Mouse (Mus musculus) ZHBTc4 (cell line): ENCODE data around the gene Rap1gap.

Experiments
- DNase-seq: peaks from one replicate; pipeline ENCODE4 v3.0.0-alpha.2; 2011; ENCODE audit warnings: low read depth, low spot score

Rap1gap gene

GRCm38 (mm10) chr4:137744433-137744918 is 80.0 kb downstream of the Rap1gap start:
- DNase-seq, result peak; percentile 80

- no peak for DNase-seq
Measured at GRCm38 (mm10) chr4:137747091-137747490, 82.6 kb downstream of the Rap1gap start.

GRCm38 (mm10) chr4:137747590-137747989 is 83.1 kb downstream of the Rap1gap start:
- DNase-seq, result no peak

GRCm38 (mm10) chr4:137748726-137749125 is 84.2 kb downstream of the Rap1gap start:
- no peak for DNase-seq

DNA sequence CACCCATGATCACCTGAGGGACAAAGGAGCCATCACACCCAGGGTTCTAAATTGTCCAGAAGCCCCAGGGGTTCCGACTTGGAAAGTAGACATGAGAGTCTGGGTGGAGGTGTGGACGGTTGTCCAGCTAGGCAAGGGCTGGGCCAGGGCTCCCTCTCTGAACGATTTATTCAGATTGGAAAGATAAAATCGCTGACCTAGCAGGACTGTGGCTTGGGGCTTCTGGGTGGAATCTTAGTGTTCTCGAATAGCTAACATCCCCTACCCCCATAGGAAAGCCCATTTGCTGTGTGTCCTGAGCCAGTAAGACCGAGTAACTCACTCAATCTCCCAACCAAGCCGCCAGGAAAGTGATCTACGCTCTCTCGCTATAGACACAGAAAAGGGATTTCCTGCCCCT is 85.2 kb downstream of the Rap1gap start:
- DNase-seq, result no peak

- no peak for DNase-seq
Measured at GRCm38 (mm10) chr4:137750121-137750520, 85.6 kb downstream of the Rap1gap start.

GRCm38 (mm10) chr4:137751310-137751709 is 86.8 kb downstream of the Rap1gap start:
- DNase-seq, result no peak

- no peak for DNase-seq
Measured at GRCm38 (mm10) chr4:137751717-137752116, 87.2 kb downstream of the Rap1gap start.

GRCm38 (mm10) chr4:137752471-137752870 is 87.9 kb downstream of the Rap1gap start:
- DNase-seq, result no peak

GRCm38 (mm10) chr4:137753199-137753598 is 88.7 kb downstream of the Rap1gap start:
- DNase-seq, result no peak

- DNase-seq, result no peak
Measured at GRCm38 (mm10) chr4:137754446-137754845, 89.9 kb downstream of the Rap1gap start.

- DNase-seq, result peak; percentile 40
Measured at GRCm38 (mm10) chr4:137762886-137763285, 98.4 kb downstream of the Rap1gap start.

- DNase-seq, result no peak
Measured at GRCm38 (mm10) chr4:137763920-137764495, 99.5 kb downstream of the Rap1gap start.

DNA sequence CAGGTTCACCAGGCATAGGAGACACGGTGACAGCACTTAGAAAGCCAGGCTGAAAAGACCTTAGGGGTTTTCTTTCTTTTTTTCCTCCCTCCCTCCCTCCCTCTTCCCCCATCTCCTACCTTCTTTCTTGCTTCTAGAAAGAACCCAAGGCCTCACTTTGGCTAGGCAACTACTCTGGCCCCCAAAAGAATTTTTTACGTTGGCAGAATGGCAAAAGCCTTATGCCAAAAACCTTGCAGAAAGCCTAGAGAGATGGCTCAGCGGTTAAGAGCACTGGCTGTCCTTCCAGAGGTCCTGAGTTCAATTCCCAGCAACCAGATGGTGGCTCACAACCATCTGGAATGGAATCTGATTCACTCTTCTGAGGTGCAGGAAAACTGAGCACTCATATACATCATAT is 100.1 kb downstream of the Rap1gap start:
- DNase-seq, result no peak

DNA sequence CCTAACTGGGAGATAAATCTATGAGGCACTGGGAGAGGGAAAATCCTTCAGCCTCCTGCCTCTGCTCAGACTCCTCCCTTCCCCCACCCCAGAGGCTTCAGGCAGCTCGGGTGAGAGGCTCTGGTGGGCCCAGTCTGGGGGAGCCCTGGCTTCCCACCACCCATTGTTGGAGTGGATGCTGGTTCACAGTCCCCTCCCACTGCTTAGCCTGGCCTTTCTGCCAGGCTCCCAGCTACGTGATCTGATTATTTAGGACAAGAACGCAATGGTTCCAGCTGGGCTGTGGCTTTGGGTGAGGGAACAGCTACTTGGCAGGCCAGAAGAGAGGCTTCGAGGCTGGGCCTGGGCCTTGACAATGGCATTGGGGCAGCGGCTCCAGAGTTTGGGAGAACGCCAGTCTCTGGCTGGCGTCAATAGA is 101.0 kb downstream of the Rap1gap start:
- DNase-seq, result no peak

DNA sequence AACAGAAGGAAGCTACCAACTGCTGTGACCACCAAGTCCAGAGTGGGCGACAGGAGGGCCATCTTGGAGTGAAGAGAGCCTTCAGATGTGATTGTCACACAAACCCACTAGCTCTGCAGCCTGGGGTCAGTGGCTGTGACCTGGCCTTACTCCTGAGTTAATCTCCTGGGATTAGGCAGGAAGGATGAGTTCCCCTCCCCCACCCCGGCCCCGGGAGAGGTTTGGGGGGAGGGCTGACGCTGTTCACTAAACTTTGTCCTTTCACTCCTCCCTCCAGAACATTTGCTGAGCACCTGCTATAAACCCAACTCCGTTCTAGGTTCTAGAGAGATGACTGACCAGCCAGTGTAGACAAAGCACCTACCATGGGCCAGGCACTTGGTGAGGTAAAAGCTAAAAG is 101.8 kb downstream of the Rap1gap start:
- no peak for DNase-seq

GRCm38 (mm10) chr4:137768381-137768780 is 103.9 kb downstream of the Rap1gap start:
- DNase-seq, result no peak

- no peak for DNase-seq
Measured at GRCm38 (mm10) chr4:137768831-137769230, 104.3 kb downstream of the Rap1gap start.

GRCm38 (mm10) chr4:137769635-137770034 is 105.1 kb downstream of the Rap1gap start:
- DNase-seq, result no peak

DNA sequence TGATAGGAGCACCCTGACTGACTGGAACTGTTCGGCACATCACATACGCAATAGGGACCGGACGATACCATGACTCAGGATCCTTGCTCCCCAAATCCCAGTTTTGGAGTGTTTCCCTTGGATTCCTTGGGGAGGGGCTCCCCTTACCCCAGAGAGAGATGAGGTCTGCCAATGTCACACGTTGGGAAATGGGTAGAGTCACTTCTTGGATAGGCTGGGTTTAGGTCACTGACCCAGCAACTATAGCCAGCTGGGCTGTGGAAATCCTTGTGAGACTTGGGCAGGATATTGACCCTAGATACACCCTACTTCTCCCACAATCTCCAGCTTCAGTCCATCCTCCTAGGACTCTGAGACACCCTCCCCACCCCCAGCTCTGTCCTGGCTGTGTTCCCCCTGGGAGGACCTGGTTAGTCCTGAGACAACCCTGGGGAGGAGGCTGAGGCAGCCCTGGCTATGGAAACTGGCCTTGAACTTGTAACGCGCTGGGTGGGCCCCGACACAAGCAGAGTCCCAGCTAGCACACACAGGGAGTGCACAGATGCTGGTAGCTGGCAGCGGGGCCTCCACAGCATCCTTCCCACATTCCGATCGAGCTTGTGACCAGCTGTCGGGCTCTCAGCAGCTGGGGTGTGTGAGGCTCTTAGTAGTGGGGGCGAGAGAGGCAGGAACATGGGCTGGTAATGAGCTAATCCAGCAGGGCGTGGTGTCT is 106.5 kb downstream of the Rap1gap start:
- peak; percentile 90 for DNase-seq

DNA sequence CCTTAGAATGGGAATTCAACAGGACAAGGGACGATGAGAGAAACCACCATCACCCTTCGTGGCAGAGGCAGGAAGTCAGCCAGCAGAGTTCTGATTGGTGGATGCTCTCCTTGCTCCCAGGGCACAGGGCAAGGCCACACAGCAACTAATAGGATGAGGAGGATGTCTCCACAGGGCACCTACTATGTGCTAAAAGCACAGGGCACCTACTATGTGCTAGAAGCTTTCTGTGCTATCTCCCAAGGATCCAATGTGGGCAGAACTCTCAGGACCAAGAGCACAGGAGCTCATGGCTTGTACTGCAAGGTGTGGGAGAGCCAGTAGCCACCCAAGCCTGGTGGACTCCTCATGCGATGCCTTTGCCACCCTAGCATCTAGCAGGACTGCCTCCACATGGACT is 107.2 kb downstream of the Rap1gap start:
- no peak for DNase-seq

GRCm38 (mm10) chr4:137772438-137773056 is 108.0 kb downstream of the Rap1gap start:
- DNase-seq, result no peak

DNA sequence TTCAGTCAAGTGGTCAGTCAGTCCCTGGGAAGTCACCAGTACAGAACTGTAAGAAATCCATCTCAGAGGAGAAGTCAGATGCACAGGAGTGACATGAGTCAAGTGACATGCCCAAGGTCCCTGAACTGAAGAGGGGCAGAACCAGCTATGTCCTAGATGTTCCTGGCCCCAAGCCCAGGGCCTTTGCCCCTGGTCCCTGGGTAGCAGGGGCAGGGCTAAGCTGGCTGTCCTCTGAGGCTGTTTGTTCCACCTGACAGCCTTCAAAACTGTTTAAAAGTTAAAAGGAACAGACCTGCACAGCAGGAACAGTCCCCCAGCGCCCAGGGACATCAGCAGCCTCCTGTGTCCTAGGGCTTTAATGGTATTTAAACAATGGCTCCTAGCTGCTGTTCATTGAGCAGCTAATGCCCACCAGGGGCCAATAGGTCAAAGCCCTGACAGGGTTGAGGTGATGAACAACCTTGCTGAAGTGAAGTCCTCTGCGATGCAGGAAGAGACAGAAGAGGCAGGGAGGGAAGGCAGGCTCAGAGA is 108.9 kb downstream of the Rap1gap start:
- no peak for DNase-seq
